Mouse (Mus musculus) CH12F3 (cell line): Measurements from ENCODE around the gene Tnfrsf4.

Source experiments
- in situ Hi-C: fragments of 300-500 bp; cut with MboI; formaldehyde crosslinking; loops from 2 replicates; pipeline ENCODE4 v1.14.3; 2020; ENCODE audit warnings: low sequenced_read_pairs

The Tnfrsf4 gene

GRCm38 (mm10) chr4:156013637-156014036, at the start of gene Tnfrsf4:
Gene Tnfrsf4 (plus strand): TSS chr4:156013843.
- in situ Hi-C loops = no loop called here

GRCm38 (mm10) chr4:155964396-155964795, 49.2 kb upstream of the Tnfrsf4 start:
- in situ Hi-C loops = no loop called here

GRCm38 (mm10) chr4:155969043-155969653, 44.5 kb upstream of the Tnfrsf4 start:
- in situ Hi-C loops = no loop called here

GRCm38 (mm10) chr4:155970286-155970685, 43.4 kb upstream of the Tnfrsf4 start:
- in situ Hi-C loops = no loop called here

- in situ Hi-C loops = no loop called here
Measured at GRCm38 (mm10) chr4:155972651-155973050, 41.0 kb upstream of the Tnfrsf4 start.

GRCm38 (mm10) chr4:155973239-155973638, 40.4 kb upstream of the Tnfrsf4 start:
- in situ Hi-C loops = no loop called here

GRCm38 (mm10) chr4:155981436-155982082, 32.1 kb upstream of the Tnfrsf4 start:
- in situ Hi-C loops = no loop called here

- in situ Hi-C loops = no loop called here
Measured at GRCm38 (mm10) chr4:155983788-155984187, 29.9 kb upstream of the Tnfrsf4 start.

GRCm38 (mm10) chr4:155991211-155991907, 22.3 kb upstream of the Tnfrsf4 start:
- in situ Hi-C loops = no loop called here

- in situ Hi-C loops = no loop called here
Measured at GRCm38 (mm10) chr4:155991908-155992230, 21.8 kb upstream of the Tnfrsf4 start.

GRCm38 (mm10) chr4:155992241-155992905, 21.3 kb upstream of the Tnfrsf4 start, which contains the start of the genes B3galt6 and Sdf4:
Gene B3galt6 (minus strand): TSS chr4:155992649.
Gene Sdf4 (plus strand): TSS chr4:155992872.
- in situ Hi-C loops = no loop called here

GRCm38 (mm10) chr4:155992906-155993547, 20.6 kb upstream of the Tnfrsf4 start:
- in situ Hi-C loops = no loop called here

- in situ Hi-C loops = no loop called here
Measured at GRCm38 (mm10) chr4:155993606-155994005, 20.0 kb upstream of the Tnfrsf4 start.

GRCm38 (mm10) chr4:156004109-156004508, 9.5 kb upstream of the Tnfrsf4 start:
- in situ Hi-C loops = no loop called here

- in situ Hi-C loops = no loop called here
Measured at GRCm38 (mm10) chr4:156008369-156008768, 5.3 kb upstream of the Tnfrsf4 start.

- in situ Hi-C loops = no loop called here
Measured at GRCm38 (mm10) chr4:156014436-156014835, 793 bp downstream of the Tnfrsf4 start.

- in situ Hi-C loops = no loop called here
Measured at GRCm38 (mm10) chr4:156019771-156020170, 6.1 kb downstream of the Tnfrsf4 start.

- in situ Hi-C loops = no loop called here
Measured at GRCm38 (mm10) chr4:156021381-156021780, 7.7 kb downstream of the Tnfrsf4 start.

- in situ Hi-C loops = no loop called here
Measured at GRCm38 (mm10) chr4:156021942-156022419, 8.3 kb downstream of the Tnfrsf4 start.

GRCm38 (mm10) chr4:156023520-156023919, 9.9 kb downstream of the Tnfrsf4 start:
- in situ Hi-C loops = no loop called here

GRCm38 (mm10) chr4:156024184-156024583, 10.5 kb downstream of the Tnfrsf4 start:
- in situ Hi-C loops = no loop called here
